Mouse (Mus musculus): ENCODE results near the gene Plcg2.

DNA sequence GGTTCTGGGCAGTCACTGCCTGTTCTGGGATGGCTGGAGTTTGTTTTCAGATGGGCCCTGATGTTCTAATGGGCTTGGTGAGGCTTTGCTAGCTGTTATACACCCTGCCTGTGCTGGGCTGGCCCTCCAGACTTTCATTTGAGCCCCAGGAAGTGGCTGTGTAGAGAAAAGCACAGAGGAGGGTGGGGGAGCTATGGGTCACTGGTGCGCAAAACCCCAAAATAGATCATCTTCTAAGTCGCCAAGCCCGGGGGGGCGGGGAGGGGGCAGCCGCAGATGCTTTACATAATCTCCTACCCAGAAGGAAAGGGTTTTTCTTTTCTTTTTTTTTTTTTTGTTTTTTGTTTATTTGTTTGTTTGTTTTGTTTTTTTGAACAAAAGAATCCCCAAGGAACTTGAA lies 29.9 kb downstream of the Plcg2 start:
- TF ChIP-seq CTCF (IDR thresholded peaks at IDR 0.05) (no peak), EP300 (IDR thresholded peaks at IDR 0.05) (no peak)

All from lung, postnatal 0 days (tissue).